Mouse (Mus musculus) limb, embryonic 12.5 days (tissue): ENCODE data around the gene Rapgef4. TPM values are rescaled to one million over a fixed set of nuclear protein-coding genes. Genes with fewer than 3 reads are reported as not detected.

ENCODE experiments used
- ATAC-seq: fragments of 200-750 bp; cut with Nextera tagmentation; 2 replicates; pipeline ENCODE4 v1.8.0; 2017; ENCODE audit warnings: low read depth, moderate TSS enrichment; ENCODE audit not compliant: insufficient number of reproducible peaks, insufficient read depth, low FRiP score, low TSS enrichment
- H3K27ac ChIP-seq: fragments of 300-500 bp; sonication (generic); 2 replicates; pipeline ENCODE4 v1.5.1; 2016; ENCODE audit warnings: mild to moderate bottlenecking, moderate library complexity
- H3K27me3 ChIP-seq: fragments of 300-500 bp; sonication (generic); 2 replicates; pipeline ENCODE4 v1.6.1; 2016; ENCODE audit warnings: mild to moderate bottlenecking, moderate library complexity
- H3K36me3 ChIP-seq: fragments of 300-500 bp; sonication (generic); 2 replicates; pipeline ENCODE4 v1.6.1; 2016; ENCODE audit warnings: mild to moderate bottlenecking, moderate library complexity
- H3K4me1 ChIP-seq: fragments of 300-500 bp; sonication (generic); replicated peaks from 2 replicates; pipeline ENCODE4 v1.6.1; 2016
- H3K4me2 ChIP-seq: fragments of 300-500 bp; sonication (generic); 2 replicates; pipeline ENCODE4 v1.6.1; 2016; ENCODE audit warnings: mild to moderate bottlenecking, moderate library complexity
- H3K4me3 ChIP-seq: fragments of 300-500 bp; sonication (generic); replicated peaks from 2 replicates; pipeline ENCODE4 v1.5.1; 2016; ENCODE audit warnings: mild to moderate bottlenecking
- H3K9ac ChIP-seq: fragments of 300-500 bp; sonication (generic); replicated peaks from 2 replicates; pipeline ENCODE4 v1.6.1; 2016; ENCODE audit warnings: mild to moderate bottlenecking, moderate library complexity
- H3K9me3 ChIP-seq: fragments of 300-500 bp; sonication (generic); 2 replicates; pipeline ENCODE4 v1.6.1; 2016; ENCODE audit warnings: mild to moderate bottlenecking, moderate library complexity
- WGBS: fragments of 180-500 bp; shearing (Covaris S2); methylation state at CpG from one replicate; pipeline ENCODE4 v1.1.7; 2016; 5-methylcytosine and 5-hydroxymethylcytosine counted together
- polyA plus RNA-seq: library from polyadenylated mRNA; unstranded; fragments of >200 nt; fragmentation: Nextera tagmentation; extraction: Ambion mirVana; gene quantifications from 2 replicates; pipeline ENCODE4 v1.2.1, GENCODE M21; 2016

Rapgef4 gene
- polyA plus RNA-seq, 1 experiment from 2014 or later, result 2.1 TPM

DNA sequence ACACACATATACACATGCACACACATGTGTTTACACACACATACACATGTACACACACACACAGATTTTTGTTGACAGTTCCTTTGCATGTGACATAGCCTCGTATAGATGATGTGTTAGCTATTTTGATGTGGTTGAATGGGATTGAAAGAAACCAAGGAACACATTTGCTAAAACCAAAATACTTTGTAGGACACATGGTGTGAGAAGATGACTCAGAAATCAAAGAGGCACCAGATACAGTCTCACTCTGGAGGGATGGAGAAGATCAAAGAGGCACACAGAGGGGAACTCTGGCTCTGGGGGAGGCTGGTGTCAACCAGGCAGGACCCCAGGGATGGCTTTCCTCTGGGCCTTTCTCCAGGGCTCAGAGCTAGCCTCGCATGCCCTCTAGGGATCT, 4.7 kb downstream of the Rapgef4 start:
- no peak for ATAC-seq
- WGBS, result 54% methylated on average over 2 of the region's 2 CpGs
- H3K4me2 ChIP-seq, result no peak overlapping the region

DNA sequence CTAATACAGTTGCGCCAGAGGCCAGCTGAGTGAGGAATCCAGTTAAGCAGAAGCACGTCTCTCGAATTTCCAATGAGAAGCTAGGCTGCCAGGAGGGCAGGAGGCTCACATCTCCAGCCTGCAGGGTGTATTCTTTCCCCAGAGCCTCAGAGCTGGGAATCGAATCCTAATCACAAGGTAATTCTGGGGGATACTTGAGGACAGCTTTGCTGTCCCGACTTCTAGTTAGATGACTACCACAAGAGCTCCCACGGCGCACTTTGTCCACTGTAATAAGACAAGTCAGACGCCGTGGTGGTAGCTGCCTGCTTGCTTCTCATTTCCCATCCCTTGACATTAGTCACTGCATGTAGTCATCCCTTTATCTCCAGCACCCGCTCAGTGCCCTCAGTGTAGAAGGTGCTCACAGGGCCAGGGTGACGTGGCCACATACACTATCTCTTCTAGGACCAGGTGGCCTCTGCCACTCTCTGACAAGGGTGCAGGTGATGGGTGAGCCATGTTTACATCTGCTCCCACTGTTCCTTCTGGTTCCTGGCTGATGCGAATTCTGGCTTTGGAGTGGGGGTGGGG, 5.3 kb downstream of the Rapgef4 start:
- H3K9ac ChIP-seq, result no peak overlapping the region
- H3K27me3 ChIP-seq, result peaks cover 22% of the 10 kb centered on the region
- no peaks in the 10 kb centered on the region for H3K9me3 ChIP-seq
- H3K4me1 ChIP-seq, result peaks cover 4% of the 10 kb centered on the region
- no peak overlapping the region for H3K4me3 ChIP-seq
- H3K4me2 ChIP-seq, result no peak overlapping the region
- 70% methylated on average over 12 of the region's 12 CpGs for WGBS
- H3K36me3 ChIP-seq, result no peaks in the 10 kb centered on the region
- no peak for ATAC-seq
- H3K27ac ChIP-seq, result no peak overlapping the region

More for the DNA sequence above, 4.7 kb downstream of the Rapgef4 start:
- H3K4me3 ChIP-seq, result no peak overlapping the region
- H3K36me3 ChIP-seq, result no peaks in the 10 kb centered on the region
- peaks cover 27% of the 10 kb centered on the region for H3K27me3 ChIP-seq
- H3K9ac ChIP-seq, result no peak overlapping the region
- H3K9me3 ChIP-seq, result no peaks in the 10 kb centered on the region
- peaks cover 7% of the 10 kb centered on the region for H3K4me1 ChIP-seq
- no peak overlapping the region for H3K27ac ChIP-seq

DNA sequence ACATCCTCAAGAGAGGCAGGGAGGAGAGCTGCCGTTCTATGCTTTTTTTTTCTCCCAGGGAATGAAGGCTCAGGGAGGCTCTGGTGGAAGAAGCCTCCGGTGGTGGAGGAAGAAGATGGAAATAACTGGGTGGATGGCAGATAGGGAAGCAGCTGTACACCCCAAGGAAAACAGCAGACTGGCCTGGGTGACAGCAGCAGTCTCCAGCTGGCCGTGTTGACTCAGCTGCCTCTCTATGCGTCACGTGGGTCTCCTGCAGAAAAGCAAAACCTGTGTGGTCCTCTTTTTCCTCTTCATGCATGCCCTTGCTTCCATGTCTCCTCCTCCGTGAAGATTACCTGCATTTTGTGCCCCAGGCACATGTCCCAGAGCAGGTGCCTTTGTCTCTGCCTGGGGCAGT, 7.5 kb downstream of the Rapgef4 start:
- H3K36me3 ChIP-seq, result no peaks in the 10 kb centered on the region
- no peaks in the 10 kb centered on the region; the same call in 1 of the 2 replicates for H3K4me1 ChIP-seq
- no peak overlapping the region for H3K4me3 ChIP-seq
- H3K27ac ChIP-seq, result no peak overlapping the region
- H3K4me2 ChIP-seq, result no peak overlapping the region
- no peaks in the 10 kb centered on the region for H3K9me3 ChIP-seq
- H3K9ac ChIP-seq, result no peak overlapping the region
- WGBS, result 71% methylated on average over 6 of the region's 6 CpGs
- ATAC-seq, result no peak
- H3K27me3 ChIP-seq, result peaks cover 4% of the 10 kb centered on the region; the same call in 1 of the 2 replicates

DNA sequence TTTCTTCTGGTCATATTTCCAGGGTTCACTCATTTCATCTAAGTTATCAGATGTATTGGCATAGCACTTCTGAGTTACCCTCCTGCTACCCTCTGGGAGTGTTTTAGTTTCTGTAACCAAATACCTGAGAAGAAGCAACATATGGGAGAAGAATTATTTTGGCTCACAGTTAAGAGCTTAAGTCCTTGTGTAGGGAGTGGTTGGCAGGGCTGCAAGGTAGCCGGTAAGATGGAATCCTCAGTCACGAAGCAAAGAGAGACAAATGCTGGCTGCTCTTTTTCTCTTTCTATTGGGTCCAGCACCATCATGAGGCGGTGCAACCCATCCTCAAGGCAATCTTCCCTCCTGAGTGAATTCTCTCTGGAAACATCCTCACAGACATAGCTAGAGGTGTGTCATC, 11.1 kb downstream of the Rapgef4 start:
- no peak overlapping the region for H3K27ac ChIP-seq
- no peak overlapping the region for H3K9ac ChIP-seq
- WGBS, result 95% methylated on average over 3 of the region's 3 CpGs
- ATAC-seq, result no peak
- no peaks in the 10 kb centered on the region; the same call in 1 of the 2 replicates for H3K4me1 ChIP-seq
- peaks cover 5% of the 10 kb centered on the region; the same call in 1 of the 2 replicates for H3K9me3 ChIP-seq
- H3K27me3 ChIP-seq, result no peaks in the 10 kb centered on the region
- H3K4me2 ChIP-seq, result no peak overlapping the region
- H3K36me3 ChIP-seq, result no peaks in the 10 kb centered on the region
- no peak overlapping the region for H3K4me3 ChIP-seq

DNA sequence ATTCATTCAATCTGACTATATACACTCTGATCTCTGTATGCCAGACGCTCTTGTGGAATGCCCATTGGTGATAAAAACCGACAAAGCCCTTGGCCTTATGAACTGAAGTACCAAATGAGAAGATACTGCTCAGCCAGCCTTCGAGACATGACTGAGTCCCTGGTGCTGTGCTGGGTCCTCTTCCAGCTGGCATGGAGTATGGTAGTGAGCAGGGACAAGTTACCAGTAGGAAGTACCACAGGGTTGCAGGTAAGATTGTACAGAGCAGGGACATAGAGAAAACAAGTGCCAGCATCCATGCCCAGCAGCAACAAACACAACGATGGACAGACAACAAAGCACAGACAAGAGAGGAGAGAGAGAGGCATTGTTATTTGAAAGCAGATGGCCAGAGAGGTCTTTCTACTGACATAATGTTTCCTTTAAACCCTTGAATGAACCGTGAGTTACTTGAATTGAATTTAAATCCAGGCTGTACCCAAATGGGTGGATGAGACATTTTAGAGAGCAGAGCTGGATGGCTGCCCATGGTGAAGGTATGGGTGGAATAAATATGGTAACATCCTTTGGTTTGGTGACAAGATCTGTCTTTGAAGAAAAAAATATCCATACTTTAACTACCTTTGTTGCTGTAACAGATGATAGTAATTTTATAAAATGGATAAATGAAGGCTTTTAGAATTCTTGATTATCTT, 12.8 kb downstream of the Rapgef4 start:
- no peaks in the 10 kb centered on the region for H3K27me3 ChIP-seq
- H3K27ac ChIP-seq, result no peak overlapping the region
- no peak overlapping the region for H3K9ac ChIP-seq
- 91% methylated on average over 5 of the region's 5 CpGs for WGBS
- no peaks in the 10 kb centered on the region for H3K36me3 ChIP-seq
- no peak for ATAC-seq
- no peak overlapping the region for H3K4me2 ChIP-seq
- no peak overlapping the region for H3K4me3 ChIP-seq
- H3K9me3 ChIP-seq, result peaks cover 5% of the 10 kb centered on the region; the same call in 1 of the 2 replicates
- no peaks in the 10 kb centered on the region for H3K4me1 ChIP-seq

DNA sequence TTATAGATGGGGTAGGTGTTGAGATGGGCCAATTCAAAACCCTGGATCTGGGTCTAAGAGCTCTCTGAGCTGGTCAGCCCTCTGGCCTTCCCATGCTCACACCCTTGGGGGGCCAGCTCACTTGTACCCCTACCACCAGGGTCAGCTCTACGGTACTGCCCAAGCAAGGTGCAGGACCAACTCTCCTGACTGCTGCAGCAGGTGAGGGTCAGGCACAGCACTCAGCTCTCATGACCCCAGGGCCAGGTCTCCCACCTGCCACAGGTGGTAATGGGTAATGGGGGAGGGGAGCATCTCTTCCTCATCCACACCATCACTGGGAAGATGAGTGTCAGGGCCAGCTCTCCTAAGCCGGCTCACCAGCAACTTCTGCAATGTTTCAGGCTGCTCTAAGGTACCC, 17.5 kb downstream of the Rapgef4 start:
- peaks cover 5% of the 10 kb centered on the region; the same call in 1 of the 2 replicates for H3K9me3 ChIP-seq
- H3K4me1 ChIP-seq, result no peaks in the 10 kb centered on the region
- no peak overlapping the region for H3K4me3 ChIP-seq
- 95% methylated on average over 2 of the region's 2 CpGs for WGBS
- H3K36me3 ChIP-seq, result no peaks in the 10 kb centered on the region
- no peak overlapping the region for H3K4me2 ChIP-seq
- ATAC-seq, result no peak
- no peaks in the 10 kb centered on the region for H3K27me3 ChIP-seq
- H3K27ac ChIP-seq, result no peak overlapping the region
- H3K9ac ChIP-seq, result no peak overlapping the region

DNA sequence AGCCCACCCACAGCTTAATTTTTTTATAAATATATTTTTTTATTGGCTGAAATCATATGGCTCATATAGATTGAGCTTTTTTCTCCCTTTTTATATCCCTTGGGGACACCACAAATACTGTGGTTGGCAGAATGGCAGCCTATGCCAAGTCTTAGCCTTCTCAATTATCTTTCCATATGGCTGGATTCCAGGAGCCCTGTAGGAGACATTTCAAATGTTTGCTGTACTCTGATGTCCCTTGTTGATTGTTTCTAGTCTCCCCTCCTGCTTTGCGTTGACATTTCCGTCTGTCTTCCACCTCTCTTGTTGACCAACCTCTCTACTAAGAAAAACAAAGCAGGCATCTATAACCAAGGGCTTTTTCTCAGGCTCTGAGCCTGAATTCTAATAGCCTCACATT, 19.1 kb downstream of the Rapgef4 start:
- no peak overlapping the region for H3K4me3 ChIP-seq
- H3K36me3 ChIP-seq, result no peaks in the 10 kb centered on the region
- no peak overlapping the region for H3K9ac ChIP-seq
- 85% methylated on average over 2 of the region's 2 CpGs for WGBS
- no peak overlapping the region for H3K4me2 ChIP-seq
- H3K4me1 ChIP-seq, result no peaks in the 10 kb centered on the region
- H3K27ac ChIP-seq, result no peak overlapping the region
- H3K9me3 ChIP-seq, result no peaks in the 10 kb centered on the region
- ATAC-seq, result no peak
- H3K27me3 ChIP-seq, result no peaks in the 10 kb centered on the region

DNA sequence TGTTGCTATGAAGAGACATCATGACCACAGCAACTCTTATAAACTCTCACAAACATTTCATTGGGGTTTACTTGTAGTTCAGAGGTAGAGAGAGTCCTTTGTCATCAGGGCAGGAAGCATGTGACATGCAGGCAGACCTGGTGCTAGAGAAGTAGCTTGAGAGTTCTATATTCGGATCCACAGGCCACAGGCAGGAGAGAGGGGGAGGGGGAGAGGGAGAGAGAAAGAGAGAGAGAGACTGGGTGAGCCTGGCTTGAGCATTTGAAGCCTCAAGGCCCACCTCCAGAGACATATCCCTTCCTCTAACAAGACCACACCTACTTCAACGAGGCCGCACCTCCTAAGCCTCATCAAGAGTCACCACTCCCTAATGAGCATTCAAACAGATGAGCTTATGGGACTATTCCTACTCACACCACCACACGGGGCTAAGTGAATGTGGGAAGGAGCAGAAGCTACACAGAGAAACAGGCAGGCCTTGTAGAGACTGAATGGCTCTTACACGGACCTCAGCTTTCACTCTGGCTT, 21.9 kb downstream of the Rapgef4 start:
- H3K9me3 ChIP-seq, result 0 out of 2 replicates have a peak, but pooled peaks cover 5% of the 10 kb centered on the region
- H3K4me3 ChIP-seq, result no peak overlapping the region
- H3K36me3 ChIP-seq, result no peaks in the 10 kb centered on the region
- ATAC-seq, result no peak
- H3K27me3 ChIP-seq, result no peaks in the 10 kb centered on the region
- no peak overlapping the region for H3K27ac ChIP-seq
- no peak overlapping the region for H3K4me2 ChIP-seq
- no peaks in the 10 kb centered on the region for H3K4me1 ChIP-seq
- 75% methylated on average over 5 of the region's 5 CpGs for WGBS
- H3K9ac ChIP-seq, result no peak overlapping the region

DNA sequence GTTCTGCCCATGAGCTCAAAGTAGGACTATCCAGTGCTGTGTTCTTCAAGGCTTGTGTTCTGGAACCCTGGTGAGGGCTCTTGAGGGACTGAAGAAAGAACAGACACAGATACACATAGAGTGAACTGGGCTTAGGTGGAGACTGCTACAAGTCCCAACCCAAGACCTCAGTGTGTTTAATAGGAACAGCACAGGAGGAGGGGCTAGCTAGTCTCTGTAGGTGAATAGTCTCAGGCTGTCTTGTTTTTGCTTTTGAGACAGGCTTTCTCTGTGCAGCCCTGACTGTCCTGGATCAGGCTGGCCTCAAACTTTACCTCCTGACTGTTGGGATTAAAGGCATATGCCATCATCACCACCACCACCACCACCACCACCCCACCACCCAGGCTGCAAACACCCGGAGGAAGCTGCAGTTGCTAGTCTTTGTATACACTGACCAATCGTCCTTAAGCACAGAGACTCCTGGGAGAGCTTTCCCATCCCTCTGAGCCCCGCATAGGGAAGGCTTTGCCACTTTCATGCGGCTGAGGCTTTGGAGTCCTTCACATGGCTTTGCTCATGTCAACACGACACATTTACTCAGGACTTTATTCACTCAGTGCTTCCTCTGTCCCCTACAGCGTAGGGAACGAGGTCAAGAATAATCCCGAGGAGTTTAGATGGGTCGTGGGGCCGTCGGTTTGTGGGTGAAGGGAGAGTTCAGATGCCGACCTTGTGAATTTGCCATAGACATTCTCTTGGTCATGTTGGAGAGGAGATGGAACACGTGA, 22.9 kb downstream of the Rapgef4 start:
- WGBS, result 85% methylated on average over 13 of the region's 13 CpGs
- H3K27ac ChIP-seq, result no peak overlapping the region
- H3K9me3 ChIP-seq, result 0 out of 2 replicates have a peak, but pooled peaks cover 6% of the 10 kb centered on the region
- H3K4me2 ChIP-seq, result no peak overlapping the region
- no peak overlapping the region for H3K9ac ChIP-seq
- no peaks in the 10 kb centered on the region for H3K36me3 ChIP-seq
- no peak overlapping the region for H3K4me3 ChIP-seq
- H3K4me1 ChIP-seq, result no peaks in the 10 kb centered on the region
- ATAC-seq, result no peak
- no peaks in the 10 kb centered on the region for H3K27me3 ChIP-seq

DNA sequence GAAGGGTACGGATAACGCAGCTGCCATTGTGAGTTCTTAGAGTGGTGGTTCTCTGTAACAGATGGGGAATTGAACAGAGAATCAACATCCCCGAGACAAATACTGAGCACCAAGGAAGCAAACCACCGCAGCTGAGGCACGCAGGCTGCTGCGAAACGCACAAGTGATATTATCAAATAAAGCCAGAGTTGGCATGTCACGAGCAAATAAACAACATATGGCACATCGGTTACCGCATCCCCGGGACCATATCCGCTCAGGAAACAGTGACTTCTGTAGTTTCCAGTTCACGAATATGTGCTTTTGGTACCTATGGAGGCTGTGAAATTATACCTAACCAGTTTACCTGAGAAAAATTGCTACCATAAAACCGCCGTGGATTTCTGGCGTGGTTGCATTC, 24.0 kb downstream of the Rapgef4 start:
- Histone ChIP-seq H3K27ac (no peak overlapping the region), H3K9me3 (0 out of 2 replicates have a peak, but pooled peaks cover 6% of the 10 kb centered on the region), H3K4me2 (no peak overlapping the region), H3K4me1 (no peaks in the 10 kb centered on the region), H3K9ac (no peak overlapping the region), H3K36me3 (no peaks in the 10 kb centered on the region), H3K4me3 (no peak overlapping the region), H3K27me3 (no peaks in the 10 kb centered on the region)
- no peak for ATAC-seq
- WGBS, result 88% methylated on average over 16 of the region's 16 CpGs
